Mouse (Mus musculus) thymus, postnatal 0 days (tissue): ENCODE data around the gene Mpg. TPM values are rescaled to one million over a fixed set of nuclear protein-coding genes. Genes with fewer than 3 reads are reported as not detected.
A peak's percentile ranks its signal among the peaks of the same experiment; 100 is the strongest.

ENCODE experiments used
- DNase-seq: peaks from one replicate; pipeline ENCODE4 v3.0.0-alpha.2; 2015; ENCODE audit warnings: low spot score
- polyA plus RNA-seq: library from polyadenylated mRNA; unstranded; fragments of >200 nt; fragmentation: Nextera tagmentation; extraction: Ambion mirVana; gene quantifications from 2 replicates; pipeline ENCODE4 v1.2.1, GENCODE M21; 2015

The Mpg gene
- polyA plus RNA-seq, 1 experiment from 2014 or later: 36.0 TPM

DNA sequence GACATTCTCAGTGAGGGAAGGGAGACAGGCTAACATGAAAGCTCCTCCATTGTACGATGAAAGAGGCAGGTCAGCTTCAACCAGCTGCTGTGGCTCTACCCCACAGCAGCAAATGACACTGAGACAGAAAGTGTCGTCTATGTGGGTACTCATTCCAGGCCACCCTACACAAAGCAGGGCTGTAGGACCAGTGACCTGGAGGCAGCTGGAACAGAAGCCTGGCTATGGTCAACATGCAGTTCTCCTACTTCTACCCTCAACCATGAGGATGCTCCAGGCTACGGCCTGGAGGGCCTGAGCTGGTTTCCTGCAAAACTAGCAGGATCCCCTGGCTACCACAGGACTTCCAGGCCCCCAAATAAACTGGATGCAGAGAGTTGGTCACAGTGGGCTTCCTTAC lies 30.3 kb downstream of the Mpg start:
- no peak for DNase-seq

DNA sequence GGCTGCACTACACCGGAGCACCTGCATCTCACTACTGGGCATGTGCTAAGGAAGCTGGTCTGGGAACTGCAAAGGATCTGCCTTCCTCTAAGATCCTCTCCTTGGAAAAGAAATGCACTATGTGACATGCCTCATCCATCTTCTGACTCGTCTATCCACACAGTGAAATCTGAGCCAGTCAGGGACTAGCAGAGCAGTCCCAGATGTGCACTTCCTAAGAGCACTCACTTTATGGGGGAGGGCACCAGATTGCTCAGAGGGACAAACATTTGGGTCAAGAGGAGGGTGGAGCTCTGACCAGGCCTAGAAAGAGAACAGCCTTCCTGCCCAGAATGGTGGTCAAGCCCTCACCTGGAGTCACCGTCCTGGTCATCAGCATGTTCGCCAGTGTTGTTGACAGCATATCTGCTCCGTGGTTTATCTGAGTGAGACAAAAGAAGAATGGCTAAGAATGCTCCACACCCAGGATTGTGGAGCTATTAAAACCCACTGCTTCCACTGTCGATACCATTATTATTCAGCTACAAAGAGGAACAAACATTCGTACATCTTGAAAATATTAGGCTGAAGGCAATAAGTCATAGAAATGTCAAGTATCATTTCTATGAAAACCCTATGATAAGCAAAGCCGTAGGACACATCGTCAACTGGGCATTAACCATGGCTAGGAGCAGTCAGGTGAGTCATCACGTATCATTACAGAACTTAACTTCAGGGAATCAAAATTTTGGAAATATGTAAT lies 36.5 kb downstream of the Mpg start:
- no peak for DNase-seq

DNA sequence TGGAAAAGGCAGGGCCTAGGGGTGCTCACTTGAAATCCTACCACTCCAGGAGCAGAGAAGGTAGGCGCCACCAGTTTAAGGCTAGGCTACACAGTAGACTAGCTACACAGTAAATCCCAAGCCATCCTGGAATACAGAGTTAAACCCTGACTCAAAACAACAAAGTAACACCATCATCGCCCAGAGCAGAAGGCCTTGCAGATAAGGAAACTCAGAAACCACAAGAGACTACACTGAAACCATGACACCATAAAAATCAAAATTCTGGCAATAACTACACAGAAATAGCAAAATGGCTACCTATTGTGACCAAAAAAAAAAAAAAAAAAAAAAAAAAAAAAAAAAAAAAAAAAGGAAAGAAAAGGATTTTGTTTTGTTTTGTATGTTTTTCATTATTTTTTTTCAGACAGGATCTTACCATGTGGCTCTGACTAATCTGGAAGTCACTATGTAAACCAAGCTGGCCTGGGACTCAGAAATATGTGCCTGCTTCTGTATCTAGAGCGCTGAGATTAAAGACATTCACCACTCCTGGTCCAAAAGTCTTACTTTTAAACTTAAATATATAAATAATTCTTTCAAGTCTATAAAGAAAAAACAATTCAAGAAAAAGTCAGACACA lies 38.9 kb downstream of the Mpg start:
- no peak for DNase-seq

DNA sequence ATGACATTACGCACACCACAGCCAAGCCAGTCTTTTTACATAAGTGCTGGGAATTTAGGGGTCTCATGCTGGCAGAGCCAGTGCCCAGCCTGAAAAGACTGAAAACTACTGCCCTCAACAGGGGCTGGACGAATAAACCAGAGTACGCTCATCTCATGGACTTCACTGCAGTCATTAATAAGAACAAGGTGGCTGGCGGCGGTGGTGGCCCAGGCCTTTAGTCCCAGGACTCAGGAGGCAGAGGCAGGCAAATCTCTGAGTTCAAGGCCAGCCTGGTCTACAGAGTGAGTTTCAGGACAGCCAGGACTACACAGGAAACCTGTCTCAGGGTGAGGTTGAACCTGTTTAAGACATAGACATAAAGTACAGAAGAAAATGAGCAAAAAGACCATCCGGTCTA lies 39.9 kb downstream of the Mpg start:
- no peak for DNase-seq

DNA sequence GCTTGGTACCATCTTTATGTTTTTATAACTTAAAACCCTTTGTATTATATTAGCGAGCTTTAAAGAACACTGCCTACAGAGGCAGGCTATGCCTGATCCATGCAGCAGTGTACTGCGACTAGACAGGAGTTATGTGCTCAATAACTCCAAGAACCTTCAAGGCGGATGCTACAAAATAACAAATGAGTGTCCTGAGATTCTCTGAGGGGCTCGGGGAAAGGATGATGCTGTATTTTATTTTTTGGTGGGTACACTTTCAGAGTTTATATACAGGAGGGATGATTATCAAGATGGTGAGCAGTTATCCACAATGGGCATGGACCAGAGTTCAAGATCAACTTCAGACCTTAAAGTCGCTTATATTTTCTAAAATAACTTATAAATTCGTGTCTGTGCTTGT lies 40.5 kb downstream of the Mpg start:
- DNase-seq: no peak

DNA sequence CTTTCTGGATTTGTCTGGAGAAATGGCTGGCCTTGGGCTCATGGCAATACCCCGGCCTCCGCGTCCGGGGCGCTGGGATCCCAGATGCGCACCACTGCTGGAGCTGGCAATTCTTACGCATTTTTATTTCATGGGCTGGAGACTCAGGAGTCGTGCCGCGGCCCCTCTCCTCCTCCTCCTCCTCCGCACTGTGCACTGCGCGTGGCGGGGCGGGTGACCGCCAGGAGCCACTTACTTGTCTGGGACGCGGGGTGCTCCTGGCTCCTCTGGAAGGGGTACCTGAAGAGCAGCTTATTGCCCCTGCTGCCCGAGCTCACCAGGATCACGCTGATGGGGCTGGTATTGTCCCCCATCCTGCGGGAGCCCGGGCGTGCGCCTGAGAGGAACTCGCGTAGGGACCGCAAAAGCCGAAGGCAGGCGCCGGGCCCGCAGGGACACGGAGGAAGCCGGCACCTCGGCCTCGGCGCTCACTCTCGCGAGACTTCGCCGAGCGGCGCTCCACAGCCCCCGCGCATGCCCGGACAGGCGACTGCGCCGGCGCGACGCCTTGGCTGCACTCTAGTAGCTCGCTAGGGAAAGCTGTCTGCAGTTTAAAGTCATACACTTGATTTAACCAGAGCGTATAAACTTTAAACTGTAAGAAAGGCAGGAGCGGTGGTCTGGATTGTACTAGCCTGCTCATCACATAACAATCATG lies 41.0 kb downstream of the Mpg start, which contains the start of gene Nprl3:
Nprl3 (minus strand) TSS at position 520 of the 697 bp plus-strand sequence.
- DNase-seq: peak; percentile 96

DNA sequence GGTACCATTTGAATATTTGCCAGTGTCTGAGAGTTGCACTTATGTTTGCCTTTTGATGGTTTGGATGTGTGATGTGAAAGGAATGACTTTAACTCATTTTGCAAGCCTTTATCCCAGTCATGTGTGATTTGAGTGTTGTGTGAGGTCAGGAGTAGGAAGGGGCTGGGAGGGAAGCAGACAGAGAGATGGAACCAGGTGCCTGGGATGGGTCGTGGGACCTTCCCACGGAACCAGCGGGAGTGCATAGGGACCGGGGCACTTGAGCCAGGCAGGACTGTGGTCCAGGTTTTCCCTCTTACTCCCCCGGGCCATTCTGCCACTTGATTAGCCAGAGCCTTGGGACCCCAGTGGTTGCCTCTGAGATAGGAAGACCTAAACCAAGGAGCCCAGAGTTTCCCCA lies 41.7 kb downstream of the Mpg start:
- DNase-seq: no peak

DNA sequence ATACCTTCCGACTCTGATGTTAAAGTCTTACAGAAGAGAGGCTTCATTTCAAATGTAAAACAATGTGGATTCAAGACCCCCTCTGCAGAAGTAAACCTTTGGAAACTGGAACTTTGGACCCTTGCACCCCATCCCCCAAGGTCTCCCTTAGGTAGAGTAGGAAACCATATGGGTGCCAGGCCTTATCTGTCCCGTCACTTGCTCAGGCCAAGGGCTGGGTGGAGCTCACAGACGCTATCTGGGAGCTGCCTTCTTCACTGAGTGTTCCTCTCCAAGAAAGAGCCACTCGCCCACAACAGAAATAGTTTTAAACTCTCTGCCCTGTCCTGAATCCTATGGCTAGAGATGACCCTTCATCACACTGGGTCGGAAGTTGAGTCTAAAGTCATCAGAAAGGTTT lies 42.6 kb downstream of the Mpg start:
- DNase-seq: no peak

DNA sequence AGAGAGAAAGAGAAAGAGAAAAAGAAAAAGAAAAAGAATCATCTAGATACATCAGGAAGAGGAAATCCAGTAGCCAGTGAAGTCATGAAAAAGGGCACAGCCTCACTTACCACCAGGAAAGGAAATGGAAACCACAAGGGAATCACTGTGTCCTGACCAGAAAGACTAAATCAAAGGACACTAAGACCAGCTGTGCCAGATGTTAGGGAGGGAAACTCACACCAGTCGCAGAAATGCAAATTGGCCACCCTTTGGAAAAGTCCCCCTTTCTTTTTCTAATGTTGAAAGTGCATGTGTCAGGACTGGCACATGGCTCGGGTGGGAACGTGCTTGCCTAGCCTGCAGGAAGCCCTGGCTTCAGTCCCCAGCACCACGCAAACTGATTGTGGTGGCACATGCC lies 44.9 kb downstream of the Mpg start:
- DNase-seq: no peak

DNA sequence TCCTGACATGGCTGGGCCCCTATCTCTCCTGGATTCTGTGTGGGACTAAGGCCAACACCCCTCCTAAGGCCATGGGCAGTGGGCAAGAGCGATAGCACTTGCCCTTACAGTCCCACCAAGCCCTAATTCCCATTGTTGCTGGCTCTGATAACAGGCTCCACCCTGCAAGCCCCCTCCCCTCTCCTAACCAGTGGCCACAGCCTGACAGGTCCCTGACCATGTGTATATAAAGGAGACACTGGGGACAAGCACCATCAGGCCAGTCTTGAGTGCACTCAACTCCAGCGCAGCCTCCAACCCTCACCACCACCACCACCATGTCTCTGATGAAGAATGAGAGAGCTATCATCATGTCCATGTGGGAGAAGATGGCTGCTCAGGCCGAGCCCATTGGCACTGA lies 50.0 kb downstream of the Mpg start, which contains the start of gene Hba-x:
Hba-x (plus strand) TSS at position 54 of the 400 bp plus-strand sequence.
- no peak for DNase-seq

DNA sequence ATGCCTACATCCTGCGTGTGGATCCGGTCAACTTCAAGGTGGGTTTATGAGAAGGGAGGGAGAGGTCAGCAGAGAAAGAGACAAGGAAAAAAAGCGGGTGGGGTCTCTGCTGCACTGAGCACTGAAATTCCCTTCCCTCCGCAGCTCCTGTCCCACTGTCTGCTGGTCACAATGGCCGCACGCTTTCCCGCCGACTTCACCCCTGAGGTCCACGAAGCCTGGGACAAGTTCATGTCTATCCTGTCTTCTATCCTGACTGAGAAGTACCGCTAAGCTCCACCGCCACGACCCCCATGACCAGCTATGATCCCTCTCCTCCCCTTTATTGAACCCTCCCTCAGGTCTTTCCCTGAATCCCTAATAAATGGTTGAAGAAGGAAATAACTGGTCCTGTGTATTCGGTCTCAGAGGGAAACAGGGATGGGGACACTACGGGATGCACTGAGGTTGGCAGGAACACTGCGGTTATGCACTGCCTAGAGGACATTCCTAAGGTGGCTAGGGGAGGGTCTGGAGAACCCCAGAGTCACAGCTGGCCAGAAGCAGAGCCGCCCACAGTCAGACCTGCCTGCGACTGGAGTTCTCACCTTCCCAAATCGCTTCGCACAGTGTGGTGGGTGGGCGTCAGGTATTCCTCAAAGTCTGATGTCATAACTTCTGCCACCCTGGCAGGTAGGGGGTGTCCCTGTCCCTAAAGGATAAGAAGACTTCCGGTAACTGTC lies 51.6 kb downstream of the Mpg start:
- DNase-seq: no peak

DNA sequence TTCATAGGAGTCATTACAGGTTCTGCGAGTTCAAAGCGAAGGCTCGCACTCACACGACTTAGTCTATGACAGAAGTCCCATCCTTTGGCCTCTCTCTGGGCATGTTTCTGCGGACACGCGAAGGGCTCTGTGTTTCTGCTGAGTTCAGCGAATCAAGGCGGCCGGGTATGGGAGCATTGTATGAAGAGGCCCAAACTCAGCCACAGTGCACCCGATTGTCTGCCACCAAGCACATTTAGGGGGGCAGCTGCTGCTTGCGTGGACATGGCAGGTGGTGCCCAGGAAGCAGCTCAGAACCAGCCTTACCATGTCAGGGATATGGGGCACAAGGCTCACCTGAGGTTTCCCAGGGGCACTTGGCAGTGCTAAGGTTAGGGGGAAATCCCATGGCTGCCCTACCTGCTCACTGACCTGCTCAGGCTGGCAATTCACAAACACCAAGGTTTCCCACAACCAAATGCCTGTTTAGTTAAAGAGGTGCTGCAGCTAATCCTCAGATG lies 52.2 kb downstream of the Mpg start:
- no peak for DNase-seq

DNA sequence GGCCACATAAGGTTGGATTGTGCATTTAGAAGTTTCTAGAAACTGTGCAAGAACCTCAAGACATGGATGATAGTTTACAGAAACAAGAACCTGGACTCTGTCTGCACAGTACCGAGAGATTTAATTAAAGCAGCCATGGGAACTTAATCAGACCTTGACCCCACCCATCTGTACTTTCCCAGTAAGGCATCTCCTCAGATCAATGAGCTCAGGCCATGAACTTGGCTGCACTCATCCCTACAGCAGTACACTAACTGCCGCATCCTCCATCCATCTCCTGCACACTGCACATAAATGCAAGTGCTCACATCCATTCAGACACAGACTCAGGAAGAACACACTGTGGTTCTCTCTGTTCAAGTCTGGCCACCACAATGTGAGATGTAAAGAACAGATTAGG lies 54.3 kb downstream of the Mpg start:
- DNase-seq: no peak

DNA sequence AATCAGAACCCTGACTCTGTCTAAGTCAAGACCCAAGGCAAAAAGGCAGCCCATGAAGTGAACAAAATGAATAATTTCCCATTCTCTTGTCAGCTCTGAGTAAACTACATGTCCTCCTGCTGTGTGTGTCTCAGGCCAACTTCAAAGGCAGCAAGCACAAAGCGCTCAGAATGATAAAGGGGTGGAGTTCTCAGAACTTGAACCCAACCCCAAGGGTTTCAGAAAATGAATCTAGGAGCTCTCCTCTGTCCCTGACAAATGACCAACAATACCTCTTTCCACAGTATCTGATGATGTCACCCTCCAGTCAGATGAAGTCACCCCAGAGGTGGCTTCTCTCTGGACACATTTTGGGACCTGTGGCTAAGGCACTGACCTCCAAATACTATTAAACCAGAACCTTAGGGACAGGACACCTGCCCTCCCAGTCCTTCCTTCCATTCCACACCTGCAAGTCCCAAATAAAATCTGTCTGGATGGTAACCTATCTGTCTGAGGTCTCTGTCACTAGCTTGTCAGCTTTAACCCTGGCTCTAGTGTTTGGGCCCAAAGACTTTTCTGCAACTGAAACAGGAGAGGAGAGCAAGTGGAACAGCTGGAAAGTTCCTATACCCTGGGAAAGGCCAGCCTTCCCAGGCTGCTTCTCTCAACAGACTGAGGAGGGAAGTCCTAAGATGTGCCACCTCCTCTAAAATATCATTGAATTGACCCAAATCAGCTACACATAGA lies 55.3 kb downstream of the Mpg start:
- DNase-seq: no peak

Other genes with a start within 250 kb of the Mpg start
- 129 and 138 TPM in 2 replicates for gene Nsg2, start 226.0 kb upstream of the Mpg start, polyA plus RNA-seq
- gene Il9r, start 26.2 kb upstream of the Mpg start, polyA plus RNA-seq: 5.3 and 5.7 TPM in 2 replicates
- 103 TPM in 2 replicates for gene Snrnp25, start 21.1 kb upstream of the Mpg start, polyA plus RNA-seq
- gene Rhbdf1, start 4.2 kb upstream of the Mpg start, polyA plus RNA-seq: 10.6 and 11.2 TPM in 2 replicates
- 38.5 and 39.4 TPM in 2 replicates for gene Nprl3, start 41.2 kb downstream of the Mpg start, polyA plus RNA-seq
- 1.9 and 2.2 TPM in 2 replicates for gene Hba-x, start 49.9 kb downstream of the Mpg start, polyA plus RNA-seq
- gene Hba-a1, start 57.0 kb downstream of the Mpg start, polyA plus RNA-seq: 616 and 668 TPM in 2 replicates
- 0.33 and 0.34 TPM in 2 replicates for gene Hbq1b, start 60.5 kb downstream of the Mpg start, polyA plus RNA-seq
- 1,475 and 1,659 TPM in 2 replicates for gene Hba-a2, start 70.0 kb downstream of the Mpg start, polyA plus RNA-seq
- not detected in 2 replicates for gene Hbq1a, start 73.6 kb downstream of the Mpg start, polyA plus RNA-seq
- 2.3 and 2.7 TPM in 2 replicates for gene Sh3pxd2b, start 121.3 kb downstream of the Mpg start, polyA plus RNA-seq
- 15.4 and 16.1 TPM in 2 replicates for gene Ubtd2, start 228.9 kb downstream of the Mpg start, polyA plus RNA-seq